Mouse (Mus musculus) stomach, postnatal 0 days (tissue): ENCODE measurements at regions not wholly inside any gene's neighbourhood (a gene's known extent, or its start where the extent isn't known, plus 50 kb on each side); places are given as distances from the start of the nearest gene placed in this dataset.

Experiments
- CTCF ChIP-seq: IDR thresholded peaks from 2 replicates; pipeline ENCODE4 v1.5.1; 2016; ENCODE audit warnings: antibody characterized with exemption, low read depth, mild to moderate bottlenecking, moderate library complexity
- EP300 ChIP-seq: optimal IDR thresholded peaks from 2 replicates; pipeline ENCODE3; 2016; ENCODE audit warnings: antibody characterized with exemption

DNA sequence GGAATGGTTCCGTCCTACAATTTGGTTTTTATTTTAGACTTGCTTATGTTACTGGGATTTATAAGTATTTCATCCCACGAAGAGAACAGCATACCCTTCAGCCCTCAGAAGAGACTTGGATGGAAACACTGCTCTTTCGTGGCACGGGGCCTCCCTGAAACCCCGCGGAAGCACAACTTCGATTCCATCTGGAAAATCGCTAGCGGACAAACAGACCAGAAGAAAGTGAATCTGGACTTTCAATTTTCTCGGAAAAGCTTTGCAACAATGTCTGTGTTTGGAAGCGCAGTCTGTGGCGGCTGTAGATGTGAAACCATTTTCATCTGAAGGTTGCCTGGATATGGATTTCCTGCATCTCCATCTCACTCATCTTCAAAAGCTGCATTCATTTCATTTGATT, 308.7 kb downstream of the Ankrd50 start:
- TF ChIP-seq EP300 (no peak), CTCF (no peak)
